Mouse (Mus musculus): ENCODE results near the gene Prss27.

DNA sequence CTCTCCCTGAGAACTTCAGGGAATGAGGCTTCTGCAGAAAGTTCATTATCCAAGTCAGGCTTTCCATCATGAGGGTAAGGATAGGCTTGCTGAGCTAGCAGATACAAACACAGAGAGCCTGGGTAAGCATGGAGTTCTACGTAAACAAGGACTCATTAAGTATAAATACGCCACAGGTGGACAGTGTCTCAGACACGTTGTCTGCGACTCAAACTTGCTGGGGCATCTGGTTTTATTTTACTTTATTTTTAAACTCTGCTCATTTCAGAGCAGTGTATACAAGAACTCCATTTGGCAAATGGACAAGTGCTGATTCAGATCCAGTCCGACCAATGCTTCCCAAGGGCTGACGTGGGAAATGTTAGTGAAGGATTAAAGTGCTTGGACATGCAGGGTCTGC is 17.2 kb upstream of the Prss27 start:
- TF ChIP-seq CTCF (IDR thresholded peaks at IDR 0.05) (no peak), POLR2A (IDR thresholded peaks at IDR 0.05; ENCODE audit: insufficient read depth, low read depth, low read length) (no peak)

All from heart, adult 2 months (tissue).